Mouse (Mus musculus): ENCODE results near the gene Emc10. TPM values are rescaled to one million over a fixed set of nuclear protein-coding genes. Genes with fewer than 3 reads are reported as not detected.
A peak's percentile ranks its signal among the peaks of the same experiment; 100 is the strongest.

Emc10 gene
- total and polyA plus RNA-seq, 2 experiments from 2014 or later, result 150 to 273 TPM

- Histone ChIP-seq H3K4me1 (ENCODE audit: insufficient read depth, low read length) (peaks cover 14% of the 10 kb centered on the region; the same call in 1 of the 2 replicates), H3K4me3 (ENCODE audit: low read depth, low read length) (no peak overlapping the region), H3K9me3 (ENCODE audit: low read length) (no peaks in the 10 kb centered on the region), H3K27me3 (ENCODE audit: insufficient read depth, low read length) (no peaks in the 10 kb centered on the region), H3K9ac (replicated peaks; ENCODE audit: low read length, poor library complexity, severe bottlenecking) (no peak overlapping the region), H3K27ac (ENCODE audit: low read depth, low read length) (no peak overlapping the region), H3K36me3 (ENCODE audit: insufficient read depth, low read length) (peaks cover 70% of the 10 kb centered on the region), H3K4me2 (ENCODE audit: low read depth, low read length, poor library complexity, severe bottlenecking) (no peak overlapping the region)
- ATAC-seq (ENCODE audit: low FRiP score), result no peak
- DNase-seq (ENCODE audit: low spot score), result no peak
- 80% methylated on average over 31 of the region's 31 CpGs for WGBS
- no peak for TF ChIP-seq CTCF (IDR thresholded peaks at IDR 0.05)
Measured at GRCm38 (mm10) chr7:44460767-44461502, 35.4 kb downstream of the Emc10 start.

DNA sequence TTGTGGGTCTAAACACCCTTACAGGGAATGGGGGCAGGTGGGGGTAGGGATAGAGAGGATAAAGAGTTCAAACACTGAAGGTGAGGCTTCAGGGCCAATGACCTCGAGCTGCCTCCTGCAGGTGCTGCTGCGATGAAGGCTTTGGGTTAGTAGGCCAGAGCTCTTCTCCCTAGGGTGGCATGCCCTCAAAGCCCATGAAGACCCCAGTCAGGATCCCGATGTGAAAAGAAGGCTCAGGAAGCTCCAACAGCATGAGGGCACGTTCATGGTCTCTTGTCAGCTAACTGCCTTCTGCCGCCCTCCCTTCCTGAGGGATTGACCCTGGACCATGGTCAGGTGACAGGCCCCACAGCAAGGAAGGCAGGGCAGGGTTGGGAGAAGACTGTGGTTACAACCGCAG lies 36.3 kb downstream of the Emc10 start:
- H3K4me1 ChIP-seq (ENCODE audit: insufficient read depth, low read length), result peaks cover 11% of the 10 kb centered on the region; the same call in 1 of the 2 replicates
- no peak for DNase-seq (ENCODE audit: low spot score)
- 73% methylated on average over 6 of the region's 6 CpGs for WGBS
- no peak for ATAC-seq (ENCODE audit: low FRiP score)
- peaks cover 68% of the 10 kb centered on the region for H3K36me3 ChIP-seq (ENCODE audit: insufficient read depth, low read length)
- H3K4me2 ChIP-seq (ENCODE audit: low read depth, low read length, poor library complexity, severe bottlenecking), result no peak overlapping the region
- no peak overlapping the region for H3K27ac ChIP-seq (ENCODE audit: low read depth, low read length)
- no peaks in the 10 kb centered on the region for H3K27me3 ChIP-seq (ENCODE audit: insufficient read depth, low read length)
- no peak for TF ChIP-seq CTCF (IDR thresholded peaks at IDR 0.05)
- H3K9ac ChIP-seq (replicated peaks; ENCODE audit: low read length, poor library complexity, severe bottlenecking), result no peak overlapping the region
- H3K4me3 ChIP-seq (ENCODE audit: low read depth, low read length), result no peak overlapping the region
- no peaks in the 10 kb centered on the region for H3K9me3 ChIP-seq (ENCODE audit: low read length)

DNA sequence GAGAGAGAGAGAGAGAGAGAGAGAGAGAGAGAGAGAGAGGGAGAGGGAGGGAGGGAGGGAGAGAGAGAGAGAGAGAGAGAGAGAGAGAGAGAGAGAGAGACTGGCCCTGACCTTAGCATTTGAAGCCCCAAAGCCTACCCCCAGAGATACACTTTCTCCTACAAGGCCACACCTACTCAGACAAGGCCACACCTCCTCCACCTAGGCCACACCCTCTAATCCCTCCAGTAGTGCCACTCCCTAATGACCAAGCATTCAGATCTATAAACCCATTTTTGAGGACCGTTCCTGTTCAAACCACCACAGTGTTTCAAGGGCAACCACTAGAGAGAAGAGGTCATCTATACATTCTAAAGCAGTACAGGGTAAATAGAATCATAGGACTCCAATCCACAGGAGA lies 40.0 kb downstream of the Emc10 start:
- H3K27me3 ChIP-seq (ENCODE audit: insufficient read depth, low read length), result no peaks in the 10 kb centered on the region
- H3K27ac ChIP-seq (ENCODE audit: low read depth, low read length), result no peak overlapping the region
- 93% methylated on average over 1 of the region's 1 CpGs for WGBS
- TF ChIP-seq CTCF (IDR thresholded peaks at IDR 0.05), result no peak
- H3K4me2 ChIP-seq (ENCODE audit: low read depth, low read length, poor library complexity, severe bottlenecking), result no peak overlapping the region
- no peak for DNase-seq (ENCODE audit: low spot score)
- H3K9ac ChIP-seq (replicated peaks; ENCODE audit: low read length, poor library complexity, severe bottlenecking), result no peak overlapping the region
- no peaks in the 10 kb centered on the region for H3K9me3 ChIP-seq (ENCODE audit: low read length)
- ATAC-seq (ENCODE audit: low FRiP score), result no peak
- H3K4me1 ChIP-seq (ENCODE audit: insufficient read depth, low read length), result peaks cover 2% of the 10 kb centered on the region; the same call in 1 of the 2 replicates
- no peak overlapping the region for H3K4me3 ChIP-seq (ENCODE audit: low read depth, low read length)
- peaks cover 48% of the 10 kb centered on the region for H3K36me3 ChIP-seq (ENCODE audit: insufficient read depth, low read length)

- Histone ChIP-seq H3K4me2 (ENCODE audit: low read depth, low read length, poor library complexity, severe bottlenecking) (no peak overlapping the region), H3K9me3 (ENCODE audit: low read length) (no peaks in the 10 kb centered on the region), H3K9ac (replicated peaks; ENCODE audit: low read length, poor library complexity, severe bottlenecking) (no peak overlapping the region), H3K4me1 (ENCODE audit: insufficient read depth, low read length) (peaks cover 4% of the 10 kb centered on the region; the same call in 1 of the 2 replicates), H3K36me3 (ENCODE audit: insufficient read depth, low read length) (peaks cover 35% of the 10 kb centered on the region), H3K27me3 (ENCODE audit: insufficient read depth, low read length) (no peaks in the 10 kb centered on the region), H3K4me3 (ENCODE audit: low read depth, low read length) (no peak overlapping the region), H3K27ac (ENCODE audit: low read depth, low read length) (no peak overlapping the region)
- ATAC-seq (ENCODE audit: low FRiP score) (no peak), DNase-seq (ENCODE audit: low spot score) (no peak)
- TF ChIP-seq CTCF (IDR thresholded peaks at IDR 0.05), result no peak
- WGBS, result 10% methylated on average over 3 of the region's 3 CpGs
Measured at GRCm38 (mm10) chr7:44453256-44453655, 43.1 kb downstream of the Emc10 start.

GRCm38 (mm10) chr7:44446070-44446855 lies 50.1 kb downstream of the Emc10 start:
- peaks cover 32% of the 10 kb centered on the region for H3K36me3 ChIP-seq (ENCODE audit: insufficient read depth, low read length)

More at GRCm38 (mm10) chr7:44446070-44446855, 50.1 kb downstream of the Emc10 start:
- Histone ChIP-seq H3K9ac (replicated peaks; ENCODE audit: low read length, poor library complexity, severe bottlenecking) (peak overlapping the region; percentile 15; the same call in 1 of the 2 replicates), H3K4me2 (ENCODE audit: low read depth, low read length, poor library complexity, severe bottlenecking) (peak overlapping the region; percentile 86), H3K4me3 (ENCODE audit: low read depth, low read length) (0 out of 2 replicates have a peak overlapping the region, but pooled peaks have one; percentile 1), H3K4me1 (ENCODE audit: insufficient read depth, low read length) (peaks cover 20% of the 10 kb centered on the region), H3K9me3 (ENCODE audit: low read length) (no peaks in the 10 kb centered on the region), H3K27me3 (ENCODE audit: insufficient read depth, low read length) (no peaks in the 10 kb centered on the region), H3K27ac (ENCODE audit: low read depth, low read length) (0 out of 2 replicates have a peak overlapping the region, but pooled peaks have one; percentile 32)
- WGBS, result 33% methylated on average over 12 of the region's 12 CpGs
- DNase-seq (ENCODE audit: low spot score), result no peak
- peak; percentile 30; the same call in 1 of the 2 replicates for TF ChIP-seq CTCF (IDR thresholded peaks at IDR 0.05)
- no peak for ATAC-seq (ENCODE audit: low FRiP score)
